Comparison of ENCODE assay signal across 31 mouse cellular contexts in genomic region chr17:7652037-7652436, GRCm38 (mm10).
DNase-seq lines count a peak whose midpoint lies in the region; ATAC-seq and TF ChIP-seq lines count a peak whose summit lies in the region.
"Had no signal": no experiment of that assay in that cellular context is flagged by ENCODE, and none has a peak within 500 bp of the region (broad histone marks: within the 10 kb centered on the region; RNA-seq: fewer than 3 reads in every experiment).

No protein-coding gene starts in this region.

- H3K9me3 ChIP-seq in hindbrain, postnatal 0 days (ENCODE audit: low read length), result no peaks in the 10 kb centered on the region
- H3K9me3 ChIP-seq in hindbrain, embryonic 16.5 days (ENCODE audit: control insufficient read depth, low read length), result peaks cover 3% of the 10 kb centered on the region; the same call in 1 of the 2 replicates
- no peaks in the 10 kb centered on the region for H3K9me3 ChIP-seq in midbrain, embryonic 14.5 days (ENCODE audit: control insufficient read depth, low read length)
- H3K9me3 ChIP-seq in midbrain, embryonic 15.5 days, result no peaks in the 10 kb centered on the region
- no peaks in the 10 kb centered on the region for H3K9me3 ChIP-seq in CH12.LX (replicated peaks; ENCODE audit: low read length)
- no peaks in the 10 kb centered on the region for H3K9me3 ChIP-seq in lung, postnatal 0 days (ENCODE audit: low read length)
- H3K9me3 ChIP-seq: forebrain, embryonic 10.5 days; heart, embryonic 10.5 days; hindbrain, embryonic 12.5 days; liver, embryonic 15.5 days; neural tube, embryonic 13.5 days had no signal

- H3K27me3 ChIP-seq in hindbrain, postnatal 0 days (ENCODE audit: insufficient read depth, low read length), result no peaks in the 10 kb centered on the region
- no peaks in the 10 kb centered on the region for H3K27me3 ChIP-seq in hindbrain, embryonic 16.5 days (replicated peaks; ENCODE audit: control insufficient read depth, insufficient read depth, low read length)
- H3K27me3 ChIP-seq in midbrain, embryonic 14.5 days (ENCODE audit: control insufficient read depth, insufficient read depth, low read length), result no peaks in the 10 kb centered on the region
- H3K27me3 ChIP-seq in midbrain, embryonic 15.5 days (replicated peaks), result no peaks in the 10 kb centered on the region
- no peaks in the 10 kb centered on the region for H3K27me3 ChIP-seq in CH12.LX (replicated peaks)
- no peaks in the 10 kb centered on the region for H3K27me3 ChIP-seq in lung, postnatal 0 days (replicated peaks; ENCODE audit: insufficient read depth, low read length)
- H3K27me3 ChIP-seq: hindbrain, embryonic 12.5 days; liver, embryonic 15.5 days; neural tube, embryonic 13.5 days had no signal

- no peaks in the 10 kb centered on the region for H3K4me1 ChIP-seq in hindbrain, postnatal 0 days (ENCODE audit: insufficient read depth, low read length)
- no peaks in the 10 kb centered on the region for H3K4me1 ChIP-seq in hindbrain, embryonic 16.5 days (ENCODE audit: control insufficient read depth, insufficient read depth, low read depth, low read length)
- H3K4me1 ChIP-seq in midbrain, embryonic 14.5 days (ENCODE audit: control insufficient read depth, insufficient read depth, low read length), result no peaks in the 10 kb centered on the region
- H3K4me1 ChIP-seq in midbrain, embryonic 15.5 days, result no peaks in the 10 kb centered on the region
- H3K4me1 ChIP-seq in CH12.LX (ENCODE audit: control insufficient read depth in 1 of 2, insufficient read depth in 2 of 2), result peaks cover 0 to 8% of the 10 kb centered on the region in 2 experiments; a peak in 1 of 4 replicates
- no peaks in the 10 kb centered on the region for H3K4me1 ChIP-seq in lung, postnatal 0 days (ENCODE audit: insufficient read depth, low read depth, low read length)
- H3K4me1 ChIP-seq: forebrain, embryonic 10.5 days; heart, embryonic 10.5 days; liver, embryonic 15.5 days; neural tube, embryonic 13.5 days had no signal

- no peak for TF ChIP-seq EP300 in CH12.LX (IDR thresholded peaks at IDR 0.05; ENCODE audit: low read length)
- TF ChIP-seq EP300 in lung, postnatal 0 days (IDR thresholded peaks at IDR 0.05), result no peak

- no peaks in the 10 kb centered on the region for H3K36me3 ChIP-seq in hindbrain, postnatal 0 days (ENCODE audit: insufficient read depth, low read length)
- no peaks in the 10 kb centered on the region for H3K36me3 ChIP-seq in hindbrain, embryonic 16.5 days (ENCODE audit: control insufficient read depth, insufficient read depth, low read length)
- no peaks in the 10 kb centered on the region for H3K36me3 ChIP-seq in midbrain, embryonic 14.5 days (ENCODE audit: control insufficient read depth, insufficient read depth, low read length)
- H3K36me3 ChIP-seq in midbrain, embryonic 15.5 days (replicated peaks), result no peaks in the 10 kb centered on the region
- no peaks in the 10 kb centered on the region for H3K36me3 ChIP-seq in CH12.LX (replicated peaks in 1 of 2; ENCODE audit: control insufficient read depth in 1 of 2, insufficient read depth in 1 of 2, low read length in 1 of 2)
- H3K36me3 ChIP-seq in lung, postnatal 0 days (ENCODE audit: insufficient read depth, low read length), result no peaks in the 10 kb centered on the region
- H3K36me3 ChIP-seq: forebrain, embryonic 10.5 days; heart, embryonic 10.5 days; hindbrain, embryonic 12.5 days; liver, embryonic 15.5 days; neural tube, embryonic 13.5 days had no signal

- no peak overlapping the region for H3K4me2 ChIP-seq in hindbrain, postnatal 0 days (ENCODE audit: low read depth, low read length)
- no peak overlapping the region for H3K4me2 ChIP-seq in hindbrain, embryonic 16.5 days (ENCODE audit: low read length)
- no peak overlapping the region for H3K4me2 ChIP-seq in midbrain, embryonic 14.5 days (ENCODE audit: low read length)
- no peak overlapping the region for H3K4me2 ChIP-seq in midbrain, embryonic 15.5 days
- H3K4me2 ChIP-seq in CH12.LX (ENCODE audit: insufficient read depth, low read depth, poor library complexity, severe bottlenecking), result no peak overlapping the region
- no peak overlapping the region for H3K4me2 ChIP-seq in lung, postnatal 0 days (replicated peaks; ENCODE audit: low read depth, low read length)
- H3K4me2 ChIP-seq: hindbrain, embryonic 12.5 days; liver, embryonic 15.5 days; lung, embryonic 14.5 days; neural tube, embryonic 13.5 days had no signal

- H3K27ac ChIP-seq in hindbrain, postnatal 0 days, result no peak overlapping the region
- H3K27ac ChIP-seq in hindbrain, embryonic 16.5 days (ENCODE audit: low read depth, low read length), result no peak overlapping the region
- H3K27ac ChIP-seq in midbrain, embryonic 14.5 days (replicated peaks; ENCODE audit: low read depth, low read length), result no peak overlapping the region
- no peak overlapping the region for H3K27ac ChIP-seq in midbrain, embryonic 15.5 days
- no peak overlapping the region for H3K27ac ChIP-seq in CH12.LX (ENCODE audit: insufficient read depth, low read depth)
- no peak overlapping the region for H3K27ac ChIP-seq in lung, postnatal 0 days (ENCODE audit: low read length)
- H3K27ac ChIP-seq: forebrain, embryonic 10.5 days; heart, embryonic 10.5 days; hindbrain, embryonic 12.5 days; liver, embryonic 15.5 days; neural tube, embryonic 13.5 days had no signal

- ATAC-seq in hindbrain, postnatal 0 days, result no peak
- ATAC-seq in hindbrain, embryonic 16.5 days, result no peak
- no peak for ATAC-seq in midbrain, embryonic 14.5 days (ENCODE audit: low FRiP score, low TSS enrichment)
- ATAC-seq in midbrain, embryonic 15.5 days (replicated peaks), result no peak
- ATAC-seq in lung, postnatal 0 days, result no peak
- ATAC-seq: activated CD4-positive, CD25-positive, alpha-beta regulatory T cell, adult 4 months; forebrain, postnatal 0 days; intestine, postnatal 0 days; midbrain, embryonic 16.5 days had no signal

- WGBS in hindbrain, postnatal 0 days, result 58% methylated on average over 1 of the region's 1 CpGs
- 45% methylated on average over 1 of the region's 1 CpGs for WGBS in hindbrain, embryonic 16.5 days
- whole genome bisulfite sequencing in midbrain, embryonic 14.5 days, result 45% methylated on average over 1 of the region's 1 CpGs
- WGBS in midbrain, embryonic 15.5 days, result 78% methylated on average over 1 of the region's 1 CpGs
- WGBS in lung, postnatal 0 days, result 53% methylated on average over 1 of the region's 1 CpGs

- TF ChIP-seq CTCF in hindbrain, postnatal 0 days (IDR thresholded peaks at IDR 0.05; ENCODE audit: low read depth), result no peak
- TF ChIP-seq CTCF in CH12.LX (conservative IDR thresholded peaks at IDR 0.05 in 1 of 2, IDR thresholded peaks at IDR 0.05 in 1 of 2; ENCODE audit: low read depth in 2 of 2, low read length in 2 of 2), result no peak
- no peak for TF ChIP-seq CTCF in lung, postnatal 0 days (IDR thresholded peaks at IDR 0.05)

- TF ChIP-seq RAD21 in CH12.LX (IDR thresholded peaks at IDR 0.05; ENCODE audit: low read depth, low read length), result no peak

- no peaks in the 10 kb centered on the region for H3K79me2 ChIP-seq in CH12.LX (replicated peaks; ENCODE audit: control insufficient read depth, extremely low read depth, insufficient read depth, poor library complexity, severe bottlenecking)

- no peak overlapping the region for H3K4me3 ChIP-seq in hindbrain, postnatal 0 days (ENCODE audit: low read length)
- H3K4me3 ChIP-seq in hindbrain, embryonic 16.5 days (ENCODE audit: low read length), result no peak overlapping the region
- no peak overlapping the region for H3K4me3 ChIP-seq in midbrain, embryonic 14.5 days (replicated peaks; ENCODE audit: low read depth, low read length)
- H3K4me3 ChIP-seq in midbrain, embryonic 15.5 days, result no peak overlapping the region
- no peak overlapping the region for H3K4me3 ChIP-seq in CH12.LX (replicated peaks in 1 of 3; ENCODE audit: low read depth in 2 of 3, low read length in 2 of 3, poor library complexity in 1 of 3)
- H3K4me3 ChIP-seq in lung, postnatal 0 days (ENCODE audit: low read depth, low read length), result no peak overlapping the region
- H3K4me3 ChIP-seq: forebrain, embryonic 10.5 days; heart, embryonic 10.5 days; hindbrain, embryonic 12.5 days; liver, embryonic 15.5 days; myocyte; neural tube, embryonic 13.5 days had no signal

- peak; percentile 10 for DNase-seq in hindbrain, postnatal 0 days (ENCODE audit: low spot score)
- DNase-seq in midbrain, embryonic 14.5 days, result peak; percentile 40
- peak; percentile 1 for DNase-seq in CH12.LX (ENCODE audit: extremely low read depth)
- peak; percentile 12 for DNase-seq in brain, adult 2 months (ENCODE audit: low read depth, low spot score)
- DNase-seq in spleen, postnatal 10 days (ENCODE audit: low spot score in 2 of 2), result no peak
- no peak for DNase-seq in lung, postnatal 0 days (ENCODE audit: low spot score)
- DNase-seq: adrenal gland, adult 2 months; adrenal gland, postnatal 36 days; B cell, adult 2 months; cerebellum, adult 8-10 months; cerebellum, postnatal 25 days; forebrain, postnatal 0 days; gastrocnemius, postnatal 14 days; heart, postnatal 36 days; kidney, adult 9 months; kidney, postnatal 14 days; liver; lung, embryonic 14.5 days; lung, postnatal 36 days; right cerebral cortex, postnatal 4 days had no signal

- in situ Hi-C loops in CH12.LX (cut with MboI; ENCODE audit: low pct_ligation_motif_present, low pct_unique_long_range_greater_than_20kb, low sequenced_read_pairs), result no loop called here

- no peak for TF ChIP-seq POLR2A in CH12.LX (IDR thresholded peaks at IDR 0.05; ENCODE audit: low read depth, low read length)

- dilution Hi-C loops in CH12.LX (cut with MboI; ENCODE audit: extremely low pct_ligation_motif_present, extremely low pct_unique_long_range_greater_than_20kb, low sequenced_read_pairs), result no loop called here

- no peak overlapping the region for H3K9ac ChIP-seq in hindbrain, postnatal 0 days (replicated peaks; ENCODE audit: low read length)
- H3K9ac ChIP-seq in hindbrain, embryonic 16.5 days (ENCODE audit: low read depth, low read length), result no peak overlapping the region
- no peak overlapping the region for H3K9ac ChIP-seq in midbrain, embryonic 14.5 days (replicated peaks; ENCODE audit: low read length)
- H3K9ac ChIP-seq in midbrain, embryonic 15.5 days, result no peak overlapping the region
- H3K9ac ChIP-seq in CH12.LX (ENCODE audit: insufficient read depth, low read depth), result no peak overlapping the region
- H3K9ac ChIP-seq in lung, postnatal 0 days (replicated peaks; ENCODE audit: low read depth), result no peak overlapping the region
- H3K9ac ChIP-seq: forebrain, postnatal 0 days; hindbrain, embryonic 12.5 days; liver, embryonic 15.5 days; lung, embryonic 14.5 days; neural tube, embryonic 13.5 days had no signal

TF ChIP-seq in CH12.LX, 34 proteins besides CTCF, POLR2A, EP300 and RAD21:
- no peak for TF ChIP-seq ETS1 (conservative IDR thresholded peaks at IDR 0.05; ENCODE audit: low read depth, low read length)
- TF ChIP-seq USF1 (IDR thresholded peaks at IDR 0.05; ENCODE audit: low read depth, low read length), result no peak
- TF ChIP-seq USF2 (conservative IDR thresholded peaks at IDR 0.05; ENCODE audit: low read depth, low read length), result no peak
- TF ChIP-seq GABPA (IDR thresholded peaks at IDR 0.05; ENCODE audit: insufficient replicate concordance, low read depth, low read length), result no peak
- no peak for TF ChIP-seq SMC3 (IDR thresholded peaks at IDR 0.05; ENCODE audit: low read depth, low read length)
- TF ChIP-seq HCFC1 (IDR thresholded peaks at IDR 0.05; ENCODE audit: low read depth, low read length), result no peak
- no peak for TF ChIP-seq JUN (IDR thresholded peaks at IDR 0.05; ENCODE audit: insufficient read depth, low read depth, low read length)

Comparison
In these comparisons a context has a peak if more than half of its experiments do, and no peak if none do; other contexts are left out.
1. DNase-seq: peak in hindbrain, postnatal 0 days (single experiment), midbrain, embryonic 14.5 days (single experiment), CH12.LX (single experiment) and brain, adult 2 months (single experiment); none in spleen, postnatal 10 days (0 of 2) and lung, postnatal 0 days (single experiment).